Mouse (Mus musculus) T-helper 17 cell (primary cell): ENCODE data around the gene Ccdc106.

Experiments
- in situ Hi-C, 2 experiments: fragments of 300-600 bp; cut with MboI, MseI; formaldehyde crosslinking; loops; 1 replicate in 1 of 2; 2 replicates in 1 of 2; pipeline ENCODE4 v1.15.1; 2025; ENCODE audit warnings: high pct_unique_total_duplicates in 2 of 2

Gene Ccdc106

GRCm38 (mm10) chr7:5108272-5108671, 87.9 kb downstream of the Ccdc106 start:
- in situ Hi-C loops: no loop called here

DNA sequence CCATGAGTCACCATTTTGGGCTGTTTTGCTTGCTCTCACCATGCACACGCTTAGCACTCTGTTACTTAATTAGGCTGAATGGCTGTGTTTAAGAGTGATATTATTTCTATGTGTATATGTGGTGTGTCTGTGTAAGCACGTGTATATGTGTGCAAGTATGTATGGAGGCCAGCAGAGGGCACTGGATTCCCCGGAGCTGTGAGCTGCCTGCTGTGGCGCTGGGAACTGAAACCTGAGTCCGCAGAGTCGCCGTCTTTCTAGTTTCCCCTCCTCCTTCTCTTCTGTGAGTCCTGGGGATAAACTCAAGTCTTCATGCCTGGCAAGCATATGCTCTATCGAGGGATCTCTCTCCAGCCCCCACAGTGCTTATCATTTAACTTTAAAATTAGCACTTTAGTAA, 88.9 kb downstream of the Ccdc106 start:
- in situ Hi-C loops: no loop called here
